ENCODE assay signal across 20 mouse cellular contexts in the genomic region with DNA sequence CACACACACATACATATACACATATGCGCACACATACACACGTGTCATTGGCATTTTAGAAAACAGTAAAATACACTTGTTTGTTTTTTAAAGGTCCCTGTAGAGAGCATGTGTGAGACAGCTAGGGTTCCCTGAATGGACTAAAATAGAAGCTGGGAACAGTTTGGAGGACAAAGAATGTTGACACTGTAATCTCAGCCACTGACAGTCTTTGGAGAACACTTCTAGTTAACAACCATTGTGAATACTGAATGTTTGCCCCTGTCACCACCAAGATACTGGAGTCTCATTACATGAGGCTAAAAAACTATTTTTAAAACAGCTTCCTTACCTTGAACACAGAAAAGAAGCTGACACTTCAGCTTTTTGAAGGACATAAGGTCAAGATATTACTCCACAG.
"Had no signal": no experiment of that assay in that cellular context is flagged by ENCODE, and none has a peak within 500 bp of the region (broad histone marks: within the 10 kb centered on the region; RNA-seq: fewer than 3 reads in every experiment).

No protein-coding gene starts in this region.

- H3K27ac ChIP-seq: limb, embryonic 12.5 days; limb, embryonic 15.5 days; liver, embryonic 14.5 days; macrophage; midbrain, embryonic 12.5 days; midbrain, embryonic 15.5 days; neural tube, embryonic 12.5 days; neural tube, embryonic 15.5 days; stomach, embryonic 15.5 days had no signal

- H3K4me1 ChIP-seq: midbrain, embryonic 15.5 days; neural tube, embryonic 12.5 days had no signal

- H3K4me3 ChIP-seq: limb, embryonic 12.5 days; limb, embryonic 15.5 days; midbrain, embryonic 12.5 days; midbrain, embryonic 15.5 days; neural tube, embryonic 12.5 days; neural tube, embryonic 15.5 days; stomach, embryonic 15.5 days had no signal

- ATAC-seq: liver, postnatal 0 days; lung, postnatal 0 days; midbrain, embryonic 15.5 days had no signal

- H3K9me3 ChIP-seq: limb, embryonic 12.5 days; limb, embryonic 15.5 days; midbrain, embryonic 12.5 days; midbrain, embryonic 15.5 days; neural tube, embryonic 12.5 days; neural tube, embryonic 15.5 days; stomach, embryonic 15.5 days had no signal

- H3K27me3 ChIP-seq: limb, embryonic 15.5 days; midbrain, embryonic 15.5 days; neural tube, embryonic 12.5 days; neural tube, embryonic 15.5 days; stomach, embryonic 15.5 days had no signal

- H3K9ac ChIP-seq: limb, embryonic 12.5 days; limb, embryonic 15.5 days; liver, embryonic 14.5 days; liver, postnatal 0 days; lung, embryonic 14.5 days; midbrain, embryonic 12.5 days; midbrain, embryonic 15.5 days; neural tube, embryonic 12.5 days; neural tube, embryonic 15.5 days; stomach, embryonic 15.5 days had no signal

- DNase-seq: kidney, postnatal 14 days; kidney, postnatal 4 days; left cerebral cortex, postnatal 4 days; liver, postnatal 0 days; lung, embryonic 14.5 days; right cerebral cortex, adult 18-20 months; right cerebral cortex, postnatal 14 days; right cerebral cortex, postnatal 4 days; thymus, postnatal 25 days had no signal

- H3K36me3 ChIP-seq: limb, embryonic 12.5 days; limb, embryonic 15.5 days; midbrain, embryonic 12.5 days; midbrain, embryonic 15.5 days; neural tube, embryonic 12.5 days; neural tube, embryonic 15.5 days; stomach, embryonic 15.5 days had no signal

- H3K4me2 ChIP-seq: limb, embryonic 12.5 days; limb, embryonic 15.5 days; liver, embryonic 11.5 days; lung, embryonic 14.5 days; midbrain, embryonic 12.5 days; midbrain, embryonic 15.5 days; neural tube, embryonic 12.5 days; neural tube, embryonic 15.5 days; stomach, embryonic 15.5 days had no signal
